Mouse (Mus musculus) common myeloid progenitor, adult 5-6 weeks (primary cell): ENCODE data around the gene Gm20914. TPM values are rescaled to one million over a fixed set of nuclear protein-coding genes. Genes with fewer than 3 reads are reported as not detected.
"Not testable (repeated sequence)": the region's sequence is repeated elsewhere in the genome, so short reads cannot be mapped to it uniquely, and the experiment has no call there.

Experiments used
- ATAC-seq: replicated peaks from 2 replicates; pipeline ENCODE4 v1.8.0; 2016; ENCODE audit warnings: low read depth, mild to moderate bottlenecking, moderate TSS enrichment, inconsistent platforms; ENCODE audit not compliant: poor library complexity, severe bottlenecking
- total RNA-seq: library from RNA; stranded (forward); fragments of 200-1000, 187-1606 nt; gene quantifications from 2 replicates; pipeline ENCODE4 v1.2.3, GENCODE M21; 2017

Gm20914 gene
- not detected in 2 replicates for total RNA-seq

DNA sequence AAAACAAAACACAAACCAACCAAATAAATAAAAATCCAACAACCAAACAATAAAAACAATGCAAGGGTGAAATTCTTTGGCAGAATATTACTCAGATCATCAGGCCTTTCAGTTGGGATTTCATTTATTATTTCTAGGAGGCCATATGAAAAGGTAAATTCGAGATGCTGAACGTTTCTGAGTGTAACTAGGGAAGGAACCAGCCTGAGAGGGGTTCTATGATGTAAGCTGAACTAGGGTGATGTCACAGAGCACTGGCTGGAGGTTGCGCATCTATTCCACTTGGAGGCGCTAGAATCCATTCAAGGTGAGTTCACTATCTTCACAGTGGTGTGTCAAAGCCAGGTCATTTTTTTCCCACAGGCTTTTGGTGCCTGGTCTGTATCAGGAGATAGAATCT, at the start of gene Gm20914:
Gene Gm20914 (plus strand): TSS at position 301 of the 400 bp plus-strand sequence.
- not testable (repeated sequence) for ATAC-seq

Other genes starting within 250 kb of the Gm20914 start
- not detected in 2 replicates for gene Gm21854, start 69.0 kb upstream of the Gm20914 start, total RNA-seq
- not detected in 2 replicates for gene Gm28171, start 67.4 kb downstream of the Gm20914 start, total RNA-seq
- not detected in 2 replicates for gene Gm21778, start 216.5 kb downstream of the Gm20914 start, total RNA-seq